Mouse (Mus musculus): ENCODE data around the gene Haus8. TPM values are rescaled to one million over a fixed set of nuclear protein-coding genes. Genes with fewer than 3 reads are reported as not detected.
"Not testable (repeated sequence)": the region's sequence is repeated elsewhere in the genome, so short reads cannot be mapped to it uniquely, and the experiment has no call there.

Haus8 gene
- polyA plus RNA-seq, 1 experiment from 2014 or later, result 51.9 TPM

DNA sequence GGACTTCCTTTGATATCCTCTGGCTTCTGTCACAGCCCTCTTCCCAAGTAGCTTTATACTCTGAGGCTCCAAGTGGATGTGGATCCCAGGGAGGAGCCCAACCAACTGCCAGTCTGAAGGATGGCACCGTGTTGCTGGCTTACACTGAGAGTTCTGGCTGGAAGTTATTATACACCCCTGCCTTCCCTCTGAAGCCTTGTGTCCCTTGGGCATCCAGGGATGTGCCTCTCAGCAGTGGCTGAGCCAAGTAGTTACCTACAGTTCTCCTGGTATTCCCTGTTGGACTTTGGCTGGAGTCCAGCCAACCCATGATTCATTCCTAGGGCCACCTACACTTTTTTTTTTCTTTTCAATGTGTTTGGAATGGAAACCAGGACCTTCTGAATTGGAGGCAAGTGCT lies 9.0 kb upstream of the Haus8 start:
- not testable (repeated sequence) for H3K27ac ChIP-seq (replicated peaks); H3K9ac ChIP-seq; H3K4me3 ChIP-seq; H3K4me1 ChIP-seq (replicated peaks); H3K4me2 ChIP-seq; ATAC-seq (ENCODE audit: low read depth); H3K27me3 ChIP-seq; H3K9me3 ChIP-seq; H3K36me3 ChIP-seq
- WGBS, result 85% methylated on average over 1 of the region's 1 CpGs

DNA sequence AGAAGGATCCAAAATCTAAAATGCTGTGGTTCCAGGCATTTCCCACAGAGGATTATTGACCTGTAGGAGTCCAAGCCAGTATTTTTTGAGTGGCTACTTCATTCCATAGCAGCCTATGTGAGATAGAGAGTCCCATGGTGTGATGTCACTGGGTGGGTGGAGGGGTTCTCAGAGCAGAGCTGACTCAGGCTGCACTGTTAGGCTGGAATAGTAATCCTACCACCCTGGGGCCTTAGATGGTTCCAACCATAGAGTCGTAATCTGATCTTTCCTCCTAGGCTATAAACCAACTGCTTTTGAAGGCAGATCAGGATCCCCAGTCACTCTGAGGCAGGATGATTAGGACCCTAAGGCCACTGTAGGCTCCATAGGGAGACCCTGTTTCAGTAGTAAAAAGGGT lies 6.7 kb upstream of the Haus8 start:
- peaks cover 11% of the 10 kb centered on the region for H3K4me1 ChIP-seq (replicated peaks)
- not testable (repeated sequence) for H3K4me2 ChIP-seq; H3K27me3 ChIP-seq; H3K36me3 ChIP-seq; H3K9me3 ChIP-seq; H3K4me3 ChIP-seq; H3K9ac ChIP-seq; H3K27ac ChIP-seq (replicated peaks); ATAC-seq (ENCODE audit: low read depth)
- 84% methylated on average over 1 of the region's 1 CpGs for WGBS

DNA sequence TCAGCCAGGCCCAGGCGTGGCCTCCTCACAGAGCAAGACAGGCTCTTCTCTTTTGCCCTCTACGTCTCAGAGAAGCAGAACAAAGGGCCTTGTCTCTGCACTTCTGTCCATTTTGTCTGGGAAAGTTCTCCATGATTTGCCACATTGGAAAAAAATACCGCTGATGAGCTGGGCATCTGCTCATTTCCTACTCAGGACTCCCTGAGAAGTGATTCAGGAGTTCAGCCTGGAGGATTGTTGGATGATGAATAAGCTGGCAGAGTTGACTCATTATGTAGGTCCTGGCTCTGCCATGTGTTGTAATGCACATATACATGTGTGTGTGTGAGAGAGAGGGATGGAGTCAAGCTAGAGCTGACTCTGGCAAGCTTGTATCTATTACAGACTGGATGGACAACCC lies 3.4 kb upstream of the Haus8 start:
- no peak for ATAC-seq (ENCODE audit: low read depth)
- no peak overlapping the region for H3K4me3 ChIP-seq
- 85% methylated on average over 3 of the region's 3 CpGs for WGBS

DNA sequence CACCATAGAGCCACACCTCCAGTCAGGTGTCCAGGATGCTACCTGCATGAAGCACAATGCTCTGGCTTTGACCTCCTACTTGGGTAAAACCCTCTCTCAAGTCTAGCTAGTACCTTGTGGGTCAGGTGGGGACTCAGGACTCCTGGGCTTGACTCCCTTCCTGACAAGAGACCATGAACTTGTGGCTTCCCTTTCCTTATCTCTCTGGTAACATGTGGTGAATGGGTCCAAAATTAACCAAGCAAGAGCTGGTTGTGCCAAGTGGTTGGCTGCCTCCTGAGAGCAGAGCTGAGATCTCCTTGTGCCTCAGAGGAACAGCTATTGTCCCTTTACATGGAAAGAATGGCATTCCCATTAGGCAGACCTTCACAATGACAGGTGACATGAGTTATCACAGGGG lies 1.7 kb upstream of the Haus8 start:
- Histone ChIP-seq H3K4me1 (replicated peaks) (peaks cover 43% of the 10 kb centered on the region), H3K36me3 (0 out of 2 replicates have a peak, but pooled peaks cover 13% of the 10 kb centered on the region), H3K27ac (replicated peaks) (no peak overlapping the region), H3K27me3 (no peaks in the 10 kb centered on the region), H3K9ac (0 out of 2 replicates have a peak overlapping the region, but pooled peaks have one; percentile 83), H3K4me2 (0 out of 2 replicates have a peak overlapping the region, but pooled peaks have one; percentile 88), H3K4me3 (no peak overlapping the region), H3K9me3 (no peaks in the 10 kb centered on the region)
- no peak for ATAC-seq (ENCODE audit: low read depth)

More for the DNA sequence above, 3.4 kb upstream of the Haus8 start:
- H3K4me2 ChIP-seq, result no peak overlapping the region
- H3K27me3 ChIP-seq, result no peaks in the 10 kb centered on the region
- 0 out of 2 replicates have a peak, but pooled peaks cover 13% of the 10 kb centered on the region for H3K36me3 ChIP-seq
- H3K9ac ChIP-seq, result no peak overlapping the region
- no peak overlapping the region for H3K27ac ChIP-seq (replicated peaks)
- no peaks in the 10 kb centered on the region for H3K9me3 ChIP-seq
- H3K4me1 ChIP-seq (replicated peaks), result peaks cover 33% of the 10 kb centered on the region

DNA sequence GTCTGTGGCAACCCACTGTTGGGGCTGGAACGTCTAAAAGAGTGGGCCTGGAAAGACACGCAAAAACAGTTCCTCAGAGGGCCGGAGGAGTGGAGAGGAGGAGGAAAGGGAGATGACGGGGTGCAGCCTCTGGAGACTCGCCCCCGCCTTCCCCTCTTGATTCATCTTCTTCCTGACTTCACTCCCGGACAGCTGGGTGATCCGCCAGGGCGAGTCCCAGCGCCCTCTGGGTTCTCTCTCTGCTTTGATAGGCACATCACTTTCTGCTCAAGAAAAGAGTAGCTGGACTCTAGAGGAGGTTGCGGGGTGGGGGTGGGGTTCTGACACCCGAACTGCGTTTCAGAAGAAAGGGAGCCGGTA lies 397 bp upstream of the Haus8 start:
- Histone ChIP-seq H3K4me2 (peak overlapping the region; percentile 88), H3K27me3 (no peaks in the 10 kb centered on the region), H3K9ac (peak overlapping the region; percentile 83), H3K9me3 (no peaks in the 10 kb centered on the region), H3K36me3 (0 out of 2 replicates have a peak, but pooled peaks cover 13% of the 10 kb centered on the region), H3K4me1 (replicated peaks) (peaks cover 43% of the 10 kb centered on the region), H3K27ac (replicated peaks) (peak overlapping the region; percentile 78), H3K4me3 (peak overlapping the region; percentile 87)
- peak; percentile 5 for ATAC-seq (ENCODE audit: low read depth)
- 0% methylated on average over 14 of the region's 14 CpGs for WGBS

DNA sequence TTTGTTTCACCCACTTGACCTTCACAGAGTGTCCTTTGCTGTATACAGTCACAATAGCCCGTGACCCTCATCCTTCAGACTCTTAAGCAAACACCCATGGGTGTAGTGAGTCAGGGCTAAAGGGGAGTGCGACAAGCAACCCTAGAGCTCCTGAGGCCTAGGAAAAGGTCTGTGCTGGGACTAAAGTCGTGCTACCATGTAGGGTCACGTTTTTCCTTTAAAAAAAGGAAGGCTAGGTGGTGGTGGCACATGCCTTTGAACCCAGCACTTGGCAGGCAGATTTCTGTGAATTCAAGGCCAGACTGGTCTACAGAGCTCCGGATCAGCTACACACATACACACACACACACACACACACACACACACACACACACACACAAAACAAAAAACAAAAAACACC lies 1.1 kb downstream of the Haus8 start:
- Histone ChIP-seq H3K4me2 (peak overlapping the region; percentile 88), H3K27me3 (no peaks in the 10 kb centered on the region), H3K36me3 (peaks cover 13% of the 10 kb centered on the region; the same call in 1 of the 2 replicates), H3K9ac (peak overlapping the region; percentile 77), H3K4me1 (replicated peaks) (peaks cover 43% of the 10 kb centered on the region), H3K9me3 (no peaks in the 10 kb centered on the region), H3K27ac (replicated peaks) (peak overlapping the region; percentile 83), H3K4me3 (peak overlapping the region; percentile 87)
- WGBS, result 28% methylated on average over 5 of the region's 5 CpGs
- 0 out of 2 replicates have a peak, but pooled peaks have one; percentile 2 for ATAC-seq (ENCODE audit: low read depth)

DNA sequence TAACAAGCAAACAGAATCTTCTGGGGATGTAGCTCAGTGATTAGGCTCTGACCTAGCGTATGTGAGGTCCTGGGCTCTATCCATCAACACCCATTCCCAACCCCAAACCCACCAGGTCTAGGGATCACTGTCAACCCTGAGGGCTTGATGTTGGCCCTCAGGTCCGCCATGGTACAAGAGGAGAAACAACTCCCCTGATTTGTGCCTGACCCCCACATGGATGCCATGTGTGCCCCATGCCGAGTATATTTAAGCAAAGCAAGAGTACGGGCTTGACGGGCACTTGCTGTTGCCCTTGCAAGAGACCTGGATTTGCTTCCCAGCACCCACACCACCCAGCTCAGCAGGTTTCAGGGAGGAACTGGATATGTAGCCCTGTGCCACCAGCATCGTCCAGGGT lies 4.4 kb downstream of the Haus8 start:
- peaks cover 21% of the 10 kb centered on the region for H3K4me1 ChIP-seq (replicated peaks)
- not testable (repeated sequence) for H3K4me3 ChIP-seq; H3K9ac ChIP-seq; ATAC-seq (ENCODE audit: low read depth); H3K4me2 ChIP-seq; H3K36me3 ChIP-seq; H3K27me3 ChIP-seq; H3K9me3 ChIP-seq; H3K27ac ChIP-seq (replicated peaks)
- WGBS, result 93% methylated on average over 6 of the region's 6 CpGs

DNA sequence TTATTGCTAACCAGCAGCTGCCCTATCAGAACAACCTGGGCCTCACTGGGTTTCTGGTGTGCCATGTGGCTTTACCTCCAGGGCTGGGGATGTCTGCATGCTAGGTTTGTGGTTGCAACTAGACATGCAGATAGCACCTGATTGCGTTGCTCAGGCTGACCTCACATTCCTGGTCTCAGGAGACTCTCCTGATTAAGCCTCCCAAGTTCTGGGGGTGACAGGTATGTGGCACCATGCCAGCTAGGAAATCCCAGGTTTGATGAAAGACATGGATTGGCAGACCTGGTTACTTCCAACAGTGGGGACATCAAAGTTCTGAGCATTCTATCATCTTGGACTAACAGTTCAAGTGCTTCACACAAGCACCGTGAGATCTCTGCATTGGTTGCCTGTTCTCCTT lies 5.0 kb downstream of the Haus8 start:
- ATAC-seq (ENCODE audit: low read depth), result no peak
- Histone ChIP-seq H3K4me2 (no peak overlapping the region), H3K4me1 (replicated peaks) (peaks cover 17% of the 10 kb centered on the region), H3K9me3 (no peaks in the 10 kb centered on the region), H3K36me3 (peaks cover 16% of the 10 kb centered on the region), H3K27ac (replicated peaks) (no peak overlapping the region), H3K27me3 (no peaks in the 10 kb centered on the region), H3K9ac (no peak overlapping the region), H3K4me3 (no peak overlapping the region)
- 96% methylated on average over 2 of the region's 2 CpGs for WGBS

DNA sequence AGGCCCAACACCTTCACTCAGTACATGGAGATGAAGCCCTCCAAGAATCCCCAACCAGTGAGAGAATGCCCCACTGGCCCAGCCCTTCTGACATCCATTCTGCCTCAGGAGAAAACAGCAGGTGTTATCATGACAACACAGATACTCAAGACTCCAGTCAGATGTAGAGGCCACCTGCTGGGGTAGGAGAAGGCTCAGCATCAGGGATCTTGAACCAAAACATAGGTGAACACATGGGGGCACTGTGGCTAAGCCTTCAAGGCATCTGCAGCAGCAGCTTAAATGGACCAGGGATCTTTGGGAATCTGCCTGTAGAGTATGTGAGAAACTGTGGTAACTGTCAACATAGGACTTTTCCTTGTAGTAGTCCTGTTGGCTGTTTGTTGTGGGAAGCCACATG lies 11.5 kb downstream of the Haus8 start:
- ATAC-seq (ENCODE audit: low read depth), result no peak
- Histone ChIP-seq H3K4me3 (no peak overlapping the region), H3K36me3 (peaks cover 45% of the 10 kb centered on the region), H3K9me3 (no peaks in the 10 kb centered on the region), H3K4me2 (no peak overlapping the region), H3K27me3 (no peaks in the 10 kb centered on the region), H3K27ac (replicated peaks) (no peak overlapping the region), H3K9ac (no peak overlapping the region), H3K4me1 (replicated peaks) (no peaks in the 10 kb centered on the region)

DNA sequence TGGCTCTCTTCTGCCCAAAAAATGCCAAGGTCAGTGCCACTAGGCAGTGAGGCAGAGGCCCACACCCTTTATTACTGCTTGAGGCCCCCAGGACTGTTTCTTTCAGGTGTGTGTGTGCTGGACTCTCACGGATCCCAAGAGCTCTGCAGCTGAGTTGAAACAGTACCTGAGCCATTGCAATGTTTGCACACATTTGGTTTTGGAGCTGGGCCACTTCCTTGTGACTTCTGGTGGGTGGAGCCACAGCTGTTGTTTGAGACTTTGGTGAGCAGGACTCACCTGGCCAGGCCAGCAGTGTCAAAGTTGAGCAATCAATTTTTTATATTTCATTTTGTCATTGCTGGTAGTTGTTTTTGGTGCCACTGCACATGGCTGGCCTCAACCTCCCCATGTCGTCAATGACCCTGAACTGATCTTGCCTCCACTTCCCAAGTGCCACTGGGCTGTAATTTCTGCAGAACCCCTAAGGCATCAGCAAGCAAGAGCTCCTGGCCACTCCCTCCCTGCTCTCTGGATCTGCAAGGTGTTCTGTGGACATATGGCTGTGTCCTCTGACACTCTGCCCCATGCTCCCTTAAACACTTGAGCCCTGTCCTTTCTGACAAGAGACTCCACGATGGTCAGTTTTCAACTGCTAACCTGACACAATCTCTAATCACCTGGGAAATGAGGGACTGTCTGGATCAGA lies 16.0 kb downstream of the Haus8 start:
- H3K27ac ChIP-seq (replicated peaks), result no peak overlapping the region
- no peak overlapping the region for H3K4me2 ChIP-seq
- no peak for ATAC-seq (ENCODE audit: low read depth)
- H3K4me3 ChIP-seq, result no peak overlapping the region
- H3K27me3 ChIP-seq, result no peaks in the 10 kb centered on the region
- H3K36me3 ChIP-seq, result peaks cover 64% of the 10 kb centered on the region
- WGBS, result 85% methylated on average over 3 of the region's 3 CpGs
- no peaks in the 10 kb centered on the region for H3K9me3 ChIP-seq
- no peaks in the 10 kb centered on the region for H3K4me1 ChIP-seq (replicated peaks)
- H3K9ac ChIP-seq, result no peak overlapping the region

DNA sequence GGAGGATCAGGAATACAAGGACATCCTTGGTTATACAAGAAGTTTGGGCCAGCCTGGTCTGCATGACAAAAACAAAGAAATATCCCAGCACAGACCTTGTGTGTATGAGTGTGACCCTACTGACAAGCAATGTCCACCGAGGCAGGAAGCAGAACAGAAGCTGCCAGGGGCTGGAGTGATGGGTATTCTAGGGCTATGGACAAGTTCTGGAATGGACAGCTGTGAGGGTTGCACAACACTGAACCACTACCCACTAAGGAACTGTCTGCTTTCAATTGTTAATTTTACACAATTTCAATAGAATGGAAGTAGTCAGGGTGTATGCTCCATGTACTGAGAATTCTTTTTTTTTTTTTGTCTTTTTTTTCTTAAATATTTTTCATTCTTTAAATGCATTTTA lies 24.5 kb downstream of the Haus8 start:
- 97% methylated on average over 1 of the region's 1 CpGs for WGBS

DNA sequence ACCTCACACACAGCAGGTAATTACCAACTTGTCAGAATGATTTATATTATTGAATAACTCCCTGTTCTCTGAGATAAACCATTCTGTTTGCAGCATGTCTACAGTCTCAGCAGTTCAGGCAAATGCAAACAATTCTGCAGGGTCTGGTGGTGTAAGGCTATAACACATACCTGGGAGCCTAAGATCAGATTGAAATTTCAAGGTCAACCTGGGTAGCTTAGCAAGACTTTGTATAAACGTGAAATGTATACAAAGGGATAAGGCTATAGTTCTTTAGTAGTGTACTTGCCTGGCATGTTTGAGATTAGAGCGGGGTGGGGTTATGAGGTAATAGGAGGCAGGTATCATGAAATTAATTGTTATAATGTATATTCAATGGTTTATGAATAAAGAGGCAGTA lies 30.0 kb downstream of the Haus8 start:
- Histone ChIP-seq H3K27me3 (no peaks in the 10 kb centered on the region), H3K36me3 (no peaks in the 10 kb centered on the region), H3K27ac (replicated peaks) (no peak overlapping the region), H3K9me3 (no peaks in the 10 kb centered on the region), H3K4me3 (no peak overlapping the region), H3K4me2 (no peak overlapping the region), H3K9ac (no peak overlapping the region), H3K4me1 (replicated peaks) (no peaks in the 10 kb centered on the region)
- ATAC-seq (ENCODE audit: low read depth), result no peak
- 88% methylated on average over 2 of the region's 2 CpGs for WGBS

More for the DNA sequence above, 24.5 kb downstream of the Haus8 start:
- H3K27ac ChIP-seq (replicated peaks), result no peak overlapping the region
- no peak overlapping the region for H3K4me2 ChIP-seq
- no peaks in the 10 kb centered on the region for H3K4me1 ChIP-seq (replicated peaks)
- no peaks in the 10 kb centered on the region for H3K9me3 ChIP-seq
- H3K9ac ChIP-seq, result no peak overlapping the region
- no peak for ATAC-seq (ENCODE audit: low read depth)
- no peaks in the 10 kb centered on the region for H3K27me3 ChIP-seq
- H3K36me3 ChIP-seq, result peaks cover 27% of the 10 kb centered on the region
- no peak overlapping the region for H3K4me3 ChIP-seq

DNA sequence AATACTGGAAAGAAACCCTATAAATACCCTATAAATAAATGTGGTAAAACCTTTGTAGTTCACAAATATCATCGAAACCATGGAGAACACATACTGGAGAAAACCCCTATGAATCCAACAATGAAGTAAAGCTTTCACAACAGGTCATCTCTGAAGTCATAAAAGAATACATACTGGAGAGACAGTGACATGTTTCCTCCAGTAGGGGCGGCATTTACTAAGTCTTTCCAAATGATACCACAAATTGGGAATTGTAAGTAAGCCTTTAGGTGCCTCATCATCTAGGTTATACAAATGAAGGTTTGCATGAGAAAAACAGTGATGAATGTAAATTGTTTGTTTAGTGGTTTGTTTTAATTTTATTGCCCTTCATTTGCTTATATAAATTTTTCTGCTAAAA lies 48.2 kb downstream of the Haus8 start:
- H3K9ac ChIP-seq, result no peak overlapping the region
- H3K9me3 ChIP-seq, result no peaks in the 10 kb centered on the region
- ATAC-seq (ENCODE audit: low read depth), result no peak
- no peaks in the 10 kb centered on the region for H3K36me3 ChIP-seq
- H3K27me3 ChIP-seq, result no peaks in the 10 kb centered on the region
- no peaks in the 10 kb centered on the region for H3K4me1 ChIP-seq (replicated peaks)
- H3K27ac ChIP-seq (replicated peaks), result no peak overlapping the region
- no peak overlapping the region for H3K4me3 ChIP-seq
- no peak overlapping the region for H3K4me2 ChIP-seq
- 50% methylated on average over 2 of the region's 2 CpGs for WGBS

All from neural tube, embryonic 13.5 days (tissue).